ENCODE assay signal across 8 mouse cellular contexts in genomic region chr3:9608906-9609580, GRCm38 (mm10). TPM values are rescaled to one million over a fixed set of nuclear protein-coding genes. Genes with fewer than 3 reads are reported as not detected.
DNase-seq lines count a peak whose midpoint lies in the region; ATAC-seq and TF ChIP-seq lines count a peak whose summit lies in the region.

No protein-coding gene starts in this region.

- peak overlapping the region; percentile 88 for H3K4me2 ChIP-seq in forebrain, embryonic 14.5 days (ENCODE audit: low read length)

- no peaks in the 10 kb centered on the region for H3K9me3 ChIP-seq in E14TG2a.4 (ENCODE audit: low read length)
- H3K9me3 ChIP-seq in forebrain, embryonic 14.5 days (replicated peaks; ENCODE audit: control insufficient read depth, low read length): no peaks in the 10 kb centered on the region
- H3K9me3 ChIP-seq in hindbrain, embryonic 10.5 days: no peaks in the 10 kb centered on the region

- peaks cover 84% of the 10 kb centered on the region for H3K4me1 ChIP-seq in E14TG2a.4 (replicated peaks; ENCODE audit: low read depth, low read length)
- H3K4me1 ChIP-seq in brown adipose tissue, adult 24 weeks (ENCODE audit: control insufficient read depth, insufficient read depth, insufficient read length, low read length): no peaks in the 10 kb centered on the region
- peaks cover 7% of the 10 kb centered on the region for H3K4me1 ChIP-seq in forebrain, embryonic 14.5 days (ENCODE audit: control insufficient read depth, insufficient read depth, low read length)
- H3K4me1 ChIP-seq in hindbrain, embryonic 10.5 days (replicated peaks): peaks cover 34% of the 10 kb centered on the region

- intact Hi-C loops in left cerebral cortex, adult 2 months (cut with DNase I): loop anchor here (5.0 to 10.0 kb wide), 3 partner anchors 87 to 336 kb away; no protein-coding TSS in a partner anchor

- WGBS in forebrain, embryonic 14.5 days: under 1% methylated on average over 82 of the region's 94 CpGs
- WGBS in hindbrain, embryonic 10.5 days: 1% methylated on average over 94 of the region's 94 CpGs
- WGBS in macrophage (ENCODE audit: missing documents): under 1% methylated on average over 73 of the region's 94 CpGs

- TF ChIP-seq CTCF in E14TG2a.4 (conservative IDR thresholded peaks at IDR 0.05; ENCODE audit: low read length): no peak
- TF ChIP-seq CTCF in left cerebral cortex, adult 2 months (IDR thresholded peaks at IDR 0.05): no peak

- H3K27me3 ChIP-seq in E14TG2a.4 (ENCODE audit: insufficient read depth, low read length): no peaks in the 10 kb centered on the region
- H3K27me3 ChIP-seq in forebrain, embryonic 14.5 days (replicated peaks; ENCODE audit: control insufficient read depth, insufficient read depth, low read length): 0 out of 2 replicates have a peak, but pooled peaks cover 3% of the 10 kb centered on the region
- H3K27me3 ChIP-seq in hindbrain, embryonic 10.5 days (ENCODE audit: insufficient read depth, poor library complexity, severe bottlenecking): no peaks in the 10 kb centered on the region

- H3K36me3 ChIP-seq in E14TG2a.4 (ENCODE audit: insufficient read depth, low read length) (peaks cover 24% of the 10 kb centered on the region), macrophage (ENCODE audit: inconsistent target) (no peaks in the 10 kb centered on the region)
- H3K36me3 ChIP-seq in forebrain, embryonic 14.5 days (ENCODE audit: control insufficient read depth, insufficient read depth, low read length): no peaks in the 10 kb centered on the region
- no peaks in the 10 kb centered on the region for H3K36me3 ChIP-seq in hindbrain, embryonic 10.5 days

- peak; percentile 53 for DNase-seq in forebrain, embryonic 14.5 days (ENCODE audit: low spot score)
- DNase-seq in hindbrain, embryonic 10.5 days (ENCODE audit: low spot score): peak; percentile 72
- DNase-seq in left cerebral cortex, adult 2 months (ENCODE audit: extremely low spot score in 1 of 2, low spot score in 2 of 2): peak; percentile 43 to 56
- peak; percentile 44 to 59 for DNase-seq in right cerebral cortex, postnatal 10 days (ENCODE audit: low spot score in 2 of 2)
- peak; percentile 72 for DNase-seq in yolk sac, embryonic 10.5 days (ENCODE audit: low spot score)

- peaks cover 47% of the 10 kb centered on the region; the same call in 1 of the 2 replicates for H3K79me2 ChIP-seq in macrophage (ENCODE audit: inconsistent target)

- peak; percentile 35 for ATAC-seq in forebrain, embryonic 14.5 days

- peak overlapping the region; percentile 88 for H3K4me3 ChIP-seq in E14TG2a.4 (replicated peaks; ENCODE audit: low read length)
- H3K4me3 ChIP-seq in brown adipose tissue, adult 24 weeks (ENCODE audit: insufficient read depth, low read depth, low read length): peak overlapping the region; percentile 93
- H3K4me3 ChIP-seq in forebrain, embryonic 14.5 days (ENCODE audit: low read depth, low read length): peak overlapping the region; percentile 86
- H3K4me3 ChIP-seq in hindbrain, embryonic 10.5 days: peak overlapping the region; percentile 73
- H3K4me3 ChIP-seq in left cerebral cortex, adult 2 months: peak overlapping the region; percentile 85
- H3K4me3 ChIP-seq in macrophage (ENCODE audit: inconsistent target): peak overlapping the region; percentile 66

- peak overlapping the region; percentile 91 for H3K9ac ChIP-seq in forebrain, embryonic 14.5 days (ENCODE audit: low read length)

- 0 out of 2 replicates have a peak overlapping the region, but pooled peaks have one; percentile 3 for H3K27ac ChIP-seq in brown adipose tissue, adult 24 weeks (replicated peaks; ENCODE audit: low read depth, low read length)
- peak overlapping the region; percentile 98 for H3K27ac ChIP-seq in forebrain, embryonic 14.5 days (ENCODE audit: low read depth, low read length)
- H3K27ac ChIP-seq in hindbrain, embryonic 10.5 days: peak overlapping the region; percentile 96
- H3K27ac ChIP-seq in left cerebral cortex, adult 2 months: peak overlapping the region; percentile 84
- no peak overlapping the region for H3K27ac ChIP-seq in macrophage

RNA-seq across cellular contexts. Expression of gene Zfp704, which starts 0.8 kb away (rescaled TPM):
- 2.3 and 4.0 TPM in 2 replicates for polyA plus RNA-seq in brown adipose tissue, adult 24 weeks (2012; ENCODE audit: insufficient read depth, insufficient read length, missing spikeins)
- 8.9 and 12.9 TPM in 2 replicates for polyA plus RNA-seq in forebrain, embryonic 14.5 days (2014; fragmentation: Nextera tagmentation; extraction: Ambion mirVana)
- 4.2 and 6.6 TPM in 2 replicates for polyA plus RNA-seq in hindbrain, embryonic 10.5 days (2016; fragmentation: Nextera tagmentation; extraction: Ambion mirVana)
- total RNA-seq in left cerebral cortex, adult 2 months (2021): 10 to 100 TPM; 31.7 to 34.6 TPM
- 10 to 100 TPM in 25 of 26 experiments, 1 to 10 TPM in 1; 9.3 to 91.9 (median 37.5) TPM for total RNA-seq in macrophage (2018; cell fraction: chromatin; rRNA removed)
- total RNA-seq in macrophage (2018; cell fraction: cytosol; rRNA removed): 10 to 100 TPM in 13 of 26 experiments, 1 to 10 TPM in 13; 5.5 to 26.0 (median 10.3) TPM
- total RNA-seq in macrophage (2018; cell fraction: nucleus; rRNA removed): 10 to 100 TPM in 25 of 26 experiments, 1 to 10 TPM in 1; 9.2 to 81.8 (median 26.6) TPM
- polyA plus RNA-seq in macrophage (2018): 5.2 to 12.9 TPM (median 12.6 TPM) in 3 replicates
